Mouse (Mus musculus) gastrocnemius, postnatal 14 days (tissue): ENCODE measurements around the gene Aph1c. TPM values are rescaled to one million over a fixed set of nuclear protein-coding genes. Genes with fewer than 3 reads are reported as not detected.
A peak's percentile ranks its signal among the peaks of the same experiment; 100 is the strongest.
"Not testable (repeated sequence)": the region's sequence is repeated elsewhere in the genome, so short reads cannot be mapped to it uniquely, and the experiment has no call there.

ENCODE experiments used
- DNase-seq: peaks from one replicate; pipeline ENCODE4 v3.0.0; 2021; ENCODE audit warnings: mixed read lengths
- intact Hi-C: fragments of 180-260 bp; cut with DNase I; formaldehyde crosslinking; loops from one replicate; pipeline ENCODE4 v1.15.1; 2025; ENCODE audit warnings: low total_unique reads
- total RNA-seq, 2 experiments: library from RNA; stranded (reverse); gene quantifications; 2 replicates each; pipeline ENCODE4 v1.2.3; 2021

Aph1c gene
- total RNA-seq, 2 experiments from 2014 or later: 0.92 to 1.2 TPM

DNA sequence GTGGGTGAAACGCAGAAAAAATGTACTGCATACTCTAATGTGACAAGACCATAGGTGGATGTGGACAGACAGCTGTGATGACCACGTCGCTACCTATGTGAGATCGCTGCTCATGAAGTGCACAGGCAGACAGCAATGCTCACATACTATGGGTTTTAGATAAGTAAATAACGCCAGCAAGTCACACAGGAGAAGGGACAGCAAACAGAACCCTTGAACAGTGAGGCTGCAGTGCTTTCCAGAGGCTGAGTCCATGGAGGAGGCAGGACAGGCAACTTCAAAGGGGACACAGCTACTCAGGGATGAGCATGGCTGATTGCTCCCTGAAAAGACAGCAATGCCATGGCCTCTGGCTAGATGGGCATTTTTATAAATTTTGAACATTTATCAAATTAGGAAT lies 12.3 kb upstream of the Aph1c start:
- intact Hi-C loops: no loop called here
- DNase-seq: no peak

DNA sequence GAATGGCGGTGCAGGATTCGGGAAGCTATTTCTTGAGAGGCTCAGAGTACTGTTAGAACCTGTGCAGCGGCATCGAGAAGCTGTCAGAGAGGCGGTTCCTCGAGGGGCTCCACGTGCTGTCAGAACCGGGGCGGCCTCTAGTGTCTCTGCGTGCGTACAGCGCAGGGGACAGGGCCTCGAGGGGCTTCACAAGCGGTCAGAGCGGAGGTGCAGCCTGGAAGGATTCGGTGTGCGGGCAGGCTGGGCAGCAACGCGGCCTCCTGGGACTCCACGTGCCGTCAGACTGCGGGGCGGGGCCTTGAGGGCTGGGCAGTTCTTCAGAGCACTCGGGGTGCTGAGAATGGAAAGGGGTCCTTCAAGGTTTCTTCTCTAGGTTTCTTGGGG lies 563 bp upstream of the Aph1c start:
- DNase-seq: peak; percentile 41
- intact Hi-C loops: loop anchor here (5.0 kb wide), 1 partner anchor 107 kb away; no protein-coding TSS in a partner anchor

DNA sequence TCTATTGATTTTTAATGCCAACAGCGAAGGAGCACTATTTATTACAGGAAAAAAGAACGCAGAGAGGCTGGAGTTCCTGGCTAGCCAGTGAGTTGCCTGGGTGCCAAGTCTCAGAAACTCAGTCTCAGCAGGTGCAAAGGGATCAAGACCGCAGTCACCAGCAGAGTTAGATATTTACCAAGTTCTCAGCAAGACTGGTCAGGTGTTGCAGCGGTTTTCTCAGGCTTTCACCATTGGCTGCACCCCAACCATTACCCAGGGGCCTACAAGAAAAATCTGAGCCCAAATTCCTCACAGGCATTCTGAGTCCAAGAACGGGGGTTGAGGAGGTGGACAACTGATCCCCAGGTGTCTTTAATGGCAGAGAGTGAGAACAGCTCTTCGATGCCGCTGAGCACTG lies 675 bp downstream of the Aph1c start:
- intact Hi-C loops: no loop called here
- no peak for DNase-seq

DNA sequence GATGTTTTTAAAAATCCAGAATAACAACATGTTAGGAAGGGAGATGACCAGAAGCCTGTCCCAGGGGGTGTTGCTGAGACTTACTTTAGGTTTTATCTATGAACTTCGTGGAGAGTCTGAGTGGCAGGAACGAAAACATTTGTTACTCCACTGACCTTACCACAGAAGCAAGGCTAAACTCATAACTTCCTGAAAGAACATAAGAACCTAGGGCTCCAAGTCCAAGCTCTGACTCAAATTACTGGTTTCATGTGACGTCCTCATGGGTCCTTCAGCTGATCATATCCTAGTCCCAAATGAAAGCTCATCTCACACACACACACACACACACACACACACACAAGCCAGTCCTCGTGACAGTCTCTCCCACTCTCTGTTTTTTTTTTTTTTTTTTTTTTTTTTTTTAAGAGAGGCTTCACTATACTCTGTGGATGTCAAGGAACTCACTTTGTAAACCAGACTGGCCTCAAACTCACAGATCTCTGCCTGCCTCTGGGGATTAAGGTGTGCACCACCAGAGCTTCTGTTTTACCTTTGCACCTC lies 2.1 kb downstream of the Aph1c start:
- intact Hi-C loops: no loop called here
- no peak for DNase-seq

DNA sequence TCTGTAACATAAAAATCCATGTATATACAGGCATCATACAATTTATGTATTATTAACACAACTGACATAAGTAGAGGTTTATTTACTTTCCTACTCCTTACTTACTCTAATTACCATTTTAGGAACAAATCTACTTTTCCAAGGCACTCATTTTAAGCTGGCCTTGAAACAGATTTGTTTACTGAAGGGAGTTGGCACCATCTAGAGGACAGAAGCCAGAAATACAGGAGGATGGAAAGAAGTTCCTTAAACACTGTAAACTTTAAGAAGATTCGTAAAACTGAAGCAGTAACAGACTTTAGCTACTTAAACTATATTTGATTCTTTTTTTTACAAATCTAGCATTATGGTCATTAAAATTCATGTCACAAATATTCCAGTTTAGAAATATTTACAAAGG lies 8.5 kb downstream of the Aph1c start:
- intact Hi-C loops: loop anchor here (2.0 to 10.0 kb wide), 2 partner anchors 35 to 121 kb away; no protein-coding TSS in a partner anchor
- no peak for DNase-seq

DNA sequence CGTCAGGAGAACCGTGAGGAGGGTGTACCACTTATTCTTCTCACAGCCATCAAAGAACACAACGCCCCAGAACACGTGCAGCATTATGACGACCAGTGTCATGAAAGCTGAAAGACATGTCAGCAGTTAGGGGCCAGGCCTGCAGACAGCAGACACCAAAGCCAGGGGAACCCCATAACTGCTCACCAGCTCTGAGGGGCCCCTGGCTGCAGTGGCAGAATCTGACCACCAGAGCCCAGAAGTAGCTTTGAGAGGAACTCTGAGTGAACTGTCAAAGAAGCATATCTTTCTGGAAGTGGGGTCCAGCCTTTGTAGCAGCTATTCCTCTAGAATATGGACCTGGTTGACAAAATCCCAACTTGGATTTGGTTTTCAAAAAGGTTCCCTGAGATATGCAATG lies 12.3 kb downstream of the Aph1c start:
- intact Hi-C loops: loop anchor here (10.0 kb wide), 1 partner anchor 117 kb away; no protein-coding TSS in a partner anchor
- not testable (repeated sequence) for DNase-seq

DNA sequence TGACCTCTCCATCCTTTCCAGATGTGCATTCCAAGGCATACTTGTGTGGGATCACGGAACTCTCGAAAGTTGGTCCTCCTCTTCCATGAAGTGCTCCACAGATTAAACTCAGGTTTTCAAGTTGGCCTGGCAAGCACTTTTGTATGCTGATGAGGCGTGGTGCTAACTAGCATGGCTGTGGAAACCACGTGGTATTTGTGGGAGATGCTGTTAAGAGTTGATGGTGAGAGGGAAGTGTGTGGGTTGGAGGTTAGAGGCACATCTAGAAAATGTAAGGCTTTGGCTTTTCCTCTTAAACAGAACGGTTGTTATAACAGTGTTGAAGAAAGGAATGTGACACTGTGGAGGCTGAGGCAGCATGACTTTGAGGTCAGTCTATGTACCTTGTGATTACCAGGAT lies 13.5 kb downstream of the Aph1c start:
- DNase-seq: no peak
- intact Hi-C loops: loop anchor here (10.0 kb wide), 1 partner anchor 116 kb away; no protein-coding TSS in a partner anchor

DNA sequence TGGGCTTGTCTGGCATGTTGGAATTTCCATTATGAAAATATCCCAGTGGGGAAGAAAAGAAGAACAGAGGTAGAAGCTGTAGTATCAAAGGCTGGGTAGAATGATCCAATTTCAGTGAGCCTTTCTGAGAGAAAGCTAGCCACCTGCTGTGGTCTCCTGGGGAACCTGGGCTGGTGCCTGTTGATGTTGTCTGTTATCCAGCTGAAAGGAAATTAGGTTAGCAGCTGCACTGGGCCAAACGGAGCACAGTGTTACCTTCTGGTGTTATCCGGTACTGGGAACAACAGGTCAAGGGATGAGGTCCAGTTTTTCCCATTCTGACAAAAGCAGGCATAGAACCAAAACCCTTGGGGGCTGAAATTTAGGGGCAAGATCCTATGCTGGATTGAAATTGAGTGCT lies 21.1 kb downstream of the Aph1c start:
- no peak for DNase-seq
- intact Hi-C loops: no loop called here

DNA sequence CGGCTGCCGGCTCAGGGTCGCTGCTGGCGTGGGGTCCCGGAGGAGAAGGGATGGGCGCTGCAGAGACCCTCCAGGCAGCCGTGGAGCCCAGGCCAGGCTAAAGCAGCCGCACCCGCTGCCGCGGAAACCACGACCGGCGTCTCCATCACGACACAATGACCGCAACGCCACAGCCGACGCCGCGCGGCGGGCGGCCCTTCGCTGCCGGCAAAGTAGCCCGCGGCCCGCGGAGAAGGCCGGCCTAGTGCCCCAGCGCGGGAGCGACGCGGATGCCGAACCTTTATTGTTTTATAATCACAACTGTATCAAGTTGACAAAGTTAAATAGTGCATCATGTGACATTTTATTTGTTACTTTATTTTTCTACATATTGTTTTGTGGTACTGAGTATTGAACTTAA lies 28.6 kb downstream of the Aph1c start:
- DNase-seq, intact Hi-C loops: not testable (repeated sequence)

DNA sequence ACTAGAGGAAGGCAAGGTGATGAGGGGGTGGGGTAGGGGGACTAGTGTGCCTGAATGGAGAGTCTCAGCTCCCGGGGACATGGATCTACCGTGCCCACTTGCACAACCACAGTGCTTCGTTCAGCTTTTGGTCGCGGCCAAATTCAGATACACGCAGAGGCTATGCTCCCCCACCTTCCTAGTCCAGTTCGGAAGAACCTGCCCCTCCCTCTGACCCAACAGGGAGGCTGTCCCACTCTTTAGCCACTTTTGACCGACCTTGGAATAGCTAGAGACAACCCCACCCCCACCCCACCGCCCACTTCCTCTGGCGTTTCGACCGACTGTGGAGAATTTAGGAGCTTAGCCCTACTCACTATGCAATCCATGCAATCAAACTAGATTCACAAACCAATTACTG lies 32.6 kb downstream of the Aph1c start:
- no peak for DNase-seq
- intact Hi-C loops: no loop called here

DNA sequence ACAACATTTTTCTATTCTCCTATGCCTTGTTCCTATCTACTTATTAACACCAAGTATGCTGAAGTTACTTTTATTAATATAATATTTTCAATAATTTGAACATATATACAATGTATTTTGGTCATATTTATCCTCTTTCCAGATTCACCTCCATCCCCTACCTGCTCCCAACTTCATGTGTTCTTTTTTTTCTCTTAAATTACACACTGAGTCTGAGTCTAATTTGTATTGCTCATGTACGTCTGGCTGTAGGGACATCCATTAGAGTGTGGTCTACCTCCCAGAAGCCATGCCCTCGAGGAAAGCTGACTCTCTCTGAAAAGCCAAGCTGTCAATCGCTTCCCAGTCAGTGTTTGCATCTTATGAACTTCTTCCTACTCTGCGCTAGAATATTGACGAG lies 37.8 kb downstream of the Aph1c start, which contains the start of gene Gm10647:
Gene Gm10647 (plus strand): TSS at position 301 of the 400 bp plus-strand sequence.
- no peak for DNase-seq
- intact Hi-C loops: no loop called here

DNA sequence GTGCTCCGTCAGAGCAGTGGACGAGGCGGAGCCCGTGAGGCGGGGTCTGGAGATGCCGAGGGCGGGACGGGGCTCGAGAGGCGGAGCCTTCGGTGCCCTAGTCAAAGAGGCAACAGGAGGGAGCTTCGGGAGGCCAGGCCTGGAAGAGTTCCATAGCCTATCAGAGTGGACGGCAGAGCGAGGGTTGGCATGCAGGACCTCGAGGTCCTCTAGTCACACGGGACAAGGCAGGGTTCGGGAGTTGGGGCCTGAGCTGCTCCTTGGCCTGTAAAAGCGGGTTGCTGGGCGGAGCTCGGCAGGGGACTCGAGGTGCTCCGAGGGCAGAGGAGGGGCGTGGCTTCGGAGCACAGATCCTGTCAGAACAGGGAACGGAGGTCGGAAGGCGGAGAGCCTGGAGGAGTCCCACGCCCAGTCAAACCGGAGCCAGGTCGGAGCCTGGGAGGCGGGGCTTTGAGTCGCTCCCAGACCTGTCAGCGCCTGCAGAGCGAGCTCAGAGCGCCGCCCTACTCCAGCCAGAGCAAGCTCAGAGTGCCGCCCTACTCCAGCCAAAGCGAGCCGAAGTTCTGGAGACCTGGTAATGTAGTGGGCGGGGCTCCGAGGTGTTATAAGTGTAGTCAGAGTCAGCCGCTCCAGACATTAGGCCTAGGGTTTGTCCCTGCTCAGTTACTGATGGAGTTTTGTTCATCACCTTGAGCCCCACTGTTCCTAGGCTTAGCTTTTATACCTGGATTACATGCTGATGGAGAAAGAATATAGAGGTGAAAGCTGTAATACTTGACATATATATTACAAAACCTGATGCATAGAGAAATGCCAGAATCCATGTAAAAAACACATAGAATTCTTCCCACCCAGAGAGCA lies 38.8 kb downstream of the Aph1c start, which contains the start of gene Aph1b:
Gene Aph1b (minus strand): TSS at position 27 of the 861 bp plus-strand sequence.
- DNase-seq: peak; percentile 97
- intact Hi-C loops: no loop called here

DNA sequence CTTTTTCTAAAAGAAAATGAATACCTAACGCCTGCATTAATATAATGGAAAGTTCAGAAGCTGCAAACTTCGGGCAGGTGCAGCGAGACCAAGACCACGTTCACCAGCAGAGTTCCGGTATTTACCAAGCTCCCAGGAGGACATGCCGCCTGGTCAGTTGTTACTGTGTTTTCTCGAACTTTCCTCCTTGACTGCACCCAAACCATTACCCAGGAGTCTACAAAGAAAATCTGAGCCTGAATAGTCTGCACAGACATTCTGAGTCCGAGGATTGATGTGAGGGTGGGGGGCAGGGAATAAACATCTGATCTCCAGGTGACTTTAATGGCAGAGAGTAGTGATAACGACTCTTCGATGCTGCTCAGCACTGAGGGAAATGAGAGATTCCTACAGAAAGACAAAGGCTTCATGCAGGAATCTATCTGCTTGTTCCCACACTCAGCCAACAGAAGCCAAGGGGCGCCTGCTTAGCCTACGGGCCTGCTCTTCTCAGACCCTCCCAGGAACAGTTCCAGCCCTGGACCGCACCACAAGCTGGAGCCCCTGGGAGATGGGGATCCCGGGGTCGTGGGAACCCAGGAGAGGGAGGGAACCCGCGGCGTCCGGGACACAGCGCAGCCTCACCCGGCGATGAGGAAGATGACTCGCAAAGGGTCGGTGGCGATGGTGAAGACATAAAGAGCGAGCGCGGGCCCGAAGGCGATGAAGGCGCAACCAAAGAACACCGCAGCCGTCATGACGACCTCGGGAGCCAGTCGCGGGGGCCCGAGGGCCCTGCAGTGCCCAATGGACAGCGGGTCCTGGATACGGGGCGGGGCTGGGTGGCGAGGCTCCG lies 39.7 kb downstream of the Aph1c start:
- no peak for DNase-seq
- intact Hi-C loops: no loop called here

DNA sequence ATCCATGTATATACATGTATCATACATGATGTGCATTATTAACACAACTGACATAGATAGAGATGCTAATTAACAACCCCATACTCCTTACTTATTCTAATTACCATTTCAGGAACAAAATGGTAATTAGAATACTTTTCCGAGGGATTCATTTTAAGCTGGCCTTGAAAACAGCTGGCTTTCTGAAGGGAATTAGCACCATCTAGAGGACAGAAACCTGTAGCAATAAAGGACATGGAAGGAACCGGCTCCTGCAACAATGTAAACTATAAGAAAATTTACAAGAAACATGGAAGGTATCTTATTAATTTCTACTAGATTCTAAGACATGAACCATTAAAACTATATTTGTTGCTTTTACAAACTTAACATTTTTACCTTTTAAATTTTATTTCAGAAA lies 46.7 kb downstream of the Aph1c start:
- no peak for DNase-seq
- intact Hi-C loops: loop anchor here (5.0 kb wide), 1 partner anchor 141 kb away; no protein-coding TSS in a partner anchor

DNA sequence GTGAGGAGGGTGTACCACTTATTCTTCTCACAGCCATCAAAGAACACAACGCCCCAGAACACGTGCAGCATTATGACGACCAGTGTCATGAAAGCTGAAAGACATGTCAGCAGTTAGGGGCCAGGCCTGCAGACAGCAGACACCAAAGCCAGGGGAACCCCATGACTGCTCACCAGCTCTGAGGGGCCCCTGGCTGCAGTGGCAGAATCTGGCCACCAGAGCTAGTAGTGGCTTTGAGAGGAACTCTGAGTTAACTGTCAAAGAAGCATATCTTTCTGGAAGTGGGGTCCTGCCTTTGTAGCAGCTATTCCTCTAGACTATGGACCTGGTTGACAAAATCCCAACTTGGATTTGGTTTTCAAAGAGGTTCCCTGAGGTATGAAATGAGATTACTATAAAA lies 50.0 kb downstream of the Aph1c start:
- intact Hi-C loops, DNase-seq: not testable (repeated sequence)

DNA sequence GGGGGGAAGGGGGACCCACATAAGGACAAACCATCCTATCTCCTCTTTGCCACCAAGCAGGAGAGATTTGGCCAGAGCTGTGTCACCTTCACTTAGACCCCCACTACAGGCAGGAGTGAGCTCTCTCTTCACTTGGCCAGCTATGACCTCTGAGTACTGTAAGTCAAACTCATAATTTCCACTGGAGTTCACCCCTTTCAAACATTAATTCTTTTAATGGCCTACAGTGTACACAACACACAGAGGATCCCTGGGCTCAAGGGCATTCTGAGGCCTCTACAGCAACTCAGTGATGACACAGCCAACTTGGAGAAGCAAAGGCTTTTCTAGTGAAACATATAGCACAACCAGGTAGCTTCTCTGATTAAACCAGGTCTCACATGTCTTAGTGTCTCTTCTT lies 63.8 kb downstream of the Aph1c start:
- intact Hi-C loops: no loop called here

DNA sequence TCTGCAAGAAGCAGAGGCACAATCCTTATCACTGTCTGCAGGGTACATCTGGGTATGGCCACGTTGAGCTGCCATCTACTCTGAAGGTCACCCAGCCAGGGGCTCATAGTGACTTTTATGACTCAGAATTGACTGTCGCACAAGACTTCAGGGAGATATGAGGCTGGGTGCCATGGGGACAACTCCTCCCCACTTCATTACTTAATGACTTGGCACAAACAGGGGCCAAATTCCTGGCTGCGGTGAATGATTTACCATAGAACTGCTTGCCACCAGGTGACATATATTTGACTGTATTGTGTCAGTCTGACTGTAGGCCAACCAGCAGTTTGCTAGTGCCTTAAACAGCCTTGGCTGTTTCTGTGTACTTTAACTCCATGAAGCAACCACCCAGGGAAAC lies 65.3 kb downstream of the Aph1c start:
- intact Hi-C loops: no loop called here
- no peak for DNase-seq

More for the DNA sequence above, 63.8 kb downstream of the Aph1c start:
- DNase-seq: no peak

DNA sequence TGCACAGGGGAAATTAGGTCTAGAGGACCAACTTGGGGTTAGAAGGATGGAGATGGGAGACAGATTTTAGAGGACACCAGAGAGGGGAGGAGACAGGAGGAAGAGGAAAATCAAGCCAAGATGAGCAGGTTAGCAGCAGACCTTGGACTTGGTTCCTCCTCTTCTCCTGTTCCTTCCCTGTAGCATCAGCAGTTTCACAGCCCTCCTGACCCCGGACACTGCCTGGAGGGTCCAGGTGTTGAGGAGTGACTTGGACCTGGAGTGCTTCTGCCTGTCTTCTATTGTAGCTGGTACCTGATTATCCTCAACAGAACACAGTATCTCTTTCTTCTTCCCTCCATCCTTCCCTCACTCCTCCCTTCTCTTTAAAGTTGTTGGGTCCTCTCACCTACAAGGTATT lies 65.8 kb downstream of the Aph1c start:
- no peak for DNase-seq
- intact Hi-C loops: no loop called here
